Mouse (Mus musculus) midbrain, embryonic 14.5 days (tissue): ENCODE results near the gene Nprl3. TPM values are rescaled to one million over a fixed set of nuclear protein-coding genes. Genes with fewer than 3 reads are reported as not detected.
"Not testable (repeated sequence)": the region's sequence is repeated elsewhere in the genome, so short reads cannot be mapped to it uniquely, and the experiment has no call there.

ENCODE experiments used
- ATAC-seq: fragments of 200-750 bp; cut with Nextera tagmentation; 2 replicates; pipeline ENCODE4 v1.8.0; 2017; ENCODE audit warnings: moderate number of reproducible peaks, moderate library complexity; ENCODE audit not compliant: low FRiP score, low TSS enrichment
- DNase-seq: peaks from one replicate; pipeline ENCODE4 v3.0.0-alpha.2; 2015
- H3K27ac ChIP-seq: fragments of 300-500 bp; sonication (generic); replicated peaks from 2 replicates; pipeline ENCODE4 v1.5.1; 2014; ENCODE audit warnings: mild to moderate bottlenecking, low read depth, low read length, moderate library complexity
- H3K27me3 ChIP-seq: fragments of 300-500 bp; sonication (generic); 2 replicates; pipeline ENCODE4 v1.6.1; 2014; ENCODE audit warnings: low read length, control low read depth, mixed read lengths; ENCODE audit not compliant: control insufficient read depth, insufficient read depth
- H3K36me3 ChIP-seq: fragments of 300-500 bp; sonication (generic); 2 replicates; pipeline ENCODE4 v1.6.1; 2014; ENCODE audit warnings: low read length, control low read depth; ENCODE audit not compliant: control insufficient read depth, insufficient read depth
- H3K4me1 ChIP-seq: fragments of 300-500 bp; sonication (generic); 2 replicates; pipeline ENCODE4 v1.6.1; 2014; ENCODE audit warnings: mild to moderate bottlenecking, antibody characterized with exemption, low read length, control low read depth; ENCODE audit not compliant: control insufficient read depth, insufficient read depth
- H3K4me2 ChIP-seq: fragments of 300-500 bp; sonication (generic); 2 replicates; pipeline ENCODE4 v1.6.1; 2014; ENCODE audit warnings: mild to moderate bottlenecking, low read length, moderate library complexity
- H3K4me3 ChIP-seq: fragments of 300-500 bp; sonication (generic); replicated peaks from 2 replicates; pipeline ENCODE4 v1.5.1; 2014; ENCODE audit warnings: low read depth, low read length
- H3K9ac ChIP-seq: fragments of 300-500 bp; sonication (generic); replicated peaks from 2 replicates; pipeline ENCODE4 v1.6.1; 2014; ENCODE audit warnings: mild to moderate bottlenecking, low read length, moderate library complexity
- H3K9me3 ChIP-seq: fragments of 300-500 bp; sonication (generic); 2 replicates; pipeline ENCODE4 v1.6.1; 2016; ENCODE audit warnings: low read length, control low read depth, mixed read lengths; ENCODE audit not compliant: control insufficient read depth
- WGBS: fragments of 180-500 bp; shearing (Covaris S2); extraction: QIAGEN DNeasy Blood & Tissue Kit; methylation state at CpG from one replicate; pipeline ENCODE4 v1.1.7; 2014; 5-methylcytosine and 5-hydroxymethylcytosine counted together
- polyA plus RNA-seq: library from polyadenylated mRNA; unstranded; fragments of >200 nt; fragmentation: Nextera tagmentation; extraction: Ambion mirVana; gene quantifications from 2 replicates; pipeline ENCODE4 v1.2.1, GENCODE M21; 2014

The Nprl3 gene
- polyA plus RNA-seq, 1 experiment from 2014 or later: 36.9 TPM

GRCm38 (mm10) chr11:32215372-32216162 is 51.9 kb downstream of the Nprl3 start:
- H3K27ac ChIP-seq: no peak overlapping the region
- 0 out of 2 replicates have a peak, but pooled peaks cover 6% of the 10 kb centered on the region for H3K36me3 ChIP-seq
- DNase-seq: no peak
- no peak for ATAC-seq
- no peaks in the 10 kb centered on the region for H3K9me3 ChIP-seq
- H3K27me3 ChIP-seq: no peaks in the 10 kb centered on the region
- no peaks in the 10 kb centered on the region for H3K4me1 ChIP-seq
- H3K9ac ChIP-seq: no peak overlapping the region
- 96% methylated on average over 18 of the region's 18 CpGs for WGBS
- H3K4me2 ChIP-seq: no peak overlapping the region
- no peak overlapping the region for H3K4me3 ChIP-seq

DNA sequence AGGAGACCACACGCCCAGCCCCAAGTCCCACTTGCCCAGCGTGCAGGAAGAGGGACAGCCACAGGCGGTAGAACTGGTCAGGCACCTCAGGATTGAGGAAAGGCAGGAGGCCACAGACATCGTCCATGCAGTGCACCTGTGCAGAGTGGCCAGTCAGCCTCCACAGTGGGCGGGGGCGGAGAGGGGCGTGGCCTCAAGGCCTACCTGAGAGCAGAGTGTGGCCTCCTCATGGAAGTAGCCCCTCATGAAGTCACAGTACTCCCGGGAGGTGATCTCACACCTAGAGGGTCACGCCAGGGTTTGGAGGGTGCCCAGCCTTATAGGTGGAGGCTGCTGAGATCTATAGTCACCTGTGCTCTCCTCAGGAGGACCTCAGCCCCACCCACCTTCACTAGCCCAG is 56.9 kb downstream of the Nprl3 start:
- DNase-seq (no peak), ATAC-seq (no peak)
- peaks cover 4% of the 10 kb centered on the region for H3K4me1 ChIP-seq
- no peaks in the 10 kb centered on the region for H3K9me3 ChIP-seq
- peaks cover 33% of the 10 kb centered on the region for H3K36me3 ChIP-seq
- no peak overlapping the region for H3K9ac ChIP-seq
- WGBS: 91% methylated on average over 9 of the region's 9 CpGs
- no peak overlapping the region for H3K4me3 ChIP-seq
- no peaks in the 10 kb centered on the region for H3K27me3 ChIP-seq
- no peak overlapping the region for H3K4me2 ChIP-seq
- no peak overlapping the region for H3K27ac ChIP-seq

DNA sequence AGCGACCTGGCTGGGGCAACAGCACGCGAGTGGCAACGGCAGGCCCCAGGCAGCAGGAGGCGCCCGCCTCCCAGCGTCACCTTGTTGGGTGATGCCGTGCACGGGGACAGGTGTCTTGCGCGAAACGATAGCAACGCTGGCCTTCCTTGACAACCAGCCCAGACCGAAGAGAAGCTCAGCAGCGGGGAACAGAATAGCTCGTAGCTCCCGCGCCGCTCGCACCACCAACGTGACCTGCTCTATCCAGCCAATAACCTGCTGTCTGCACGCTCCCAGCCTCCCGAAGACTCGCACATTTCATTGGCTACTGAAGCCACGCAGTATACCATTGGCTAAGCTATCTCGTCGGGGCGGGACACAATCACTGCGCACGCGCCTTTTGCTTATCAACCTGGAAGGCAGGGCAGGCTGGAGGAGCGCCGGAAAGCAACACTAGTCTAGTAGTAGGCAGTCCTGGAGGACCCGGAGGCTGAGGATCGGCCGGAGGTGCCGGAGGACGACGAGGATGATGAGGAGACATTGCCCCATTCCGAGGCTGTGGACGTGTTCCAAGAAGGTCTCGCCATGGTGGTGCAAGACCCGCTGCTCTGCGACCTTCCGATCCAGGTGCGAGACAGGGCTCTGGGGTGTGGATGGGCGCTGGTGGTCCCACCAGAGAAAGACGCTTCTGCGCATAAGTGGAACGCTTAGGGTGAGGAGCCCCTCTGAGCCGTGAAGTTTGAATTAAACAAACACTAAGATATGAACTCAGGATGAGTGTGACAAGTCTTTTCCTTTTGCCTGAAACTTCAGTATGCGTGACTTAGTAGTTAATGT is 62.2 kb downstream of the Nprl3 start, which contains the start of gene Snrnp25:
Snrnp25 (plus strand) TSS at position 358 of the 816 bp plus-strand sequence.
- H3K27ac ChIP-seq: peak within 1 kb of the TSS; percentile 52; the same call in 1 of the 2 replicates
- peak; percentile 100 for ATAC-seq
- H3K4me2 ChIP-seq: peak within 1 kb of the TSS; percentile 73
- H3K9me3 ChIP-seq: no peaks in the 10 kb centered on the region
- peak; percentile 99 for DNase-seq
- under 1% methylated on average over 52 of the region's 52 CpGs for WGBS
- H3K4me1 ChIP-seq: peaks cover 7% of the 10 kb centered on the region
- peak within 1 kb of the TSS; percentile 72 for H3K9ac ChIP-seq
- H3K4me3 ChIP-seq: peak within 1 kb of the TSS; percentile 61
- H3K36me3 ChIP-seq: peaks cover 25% of the 10 kb centered on the region
- no peaks in the 10 kb centered on the region for H3K27me3 ChIP-seq

DNA sequence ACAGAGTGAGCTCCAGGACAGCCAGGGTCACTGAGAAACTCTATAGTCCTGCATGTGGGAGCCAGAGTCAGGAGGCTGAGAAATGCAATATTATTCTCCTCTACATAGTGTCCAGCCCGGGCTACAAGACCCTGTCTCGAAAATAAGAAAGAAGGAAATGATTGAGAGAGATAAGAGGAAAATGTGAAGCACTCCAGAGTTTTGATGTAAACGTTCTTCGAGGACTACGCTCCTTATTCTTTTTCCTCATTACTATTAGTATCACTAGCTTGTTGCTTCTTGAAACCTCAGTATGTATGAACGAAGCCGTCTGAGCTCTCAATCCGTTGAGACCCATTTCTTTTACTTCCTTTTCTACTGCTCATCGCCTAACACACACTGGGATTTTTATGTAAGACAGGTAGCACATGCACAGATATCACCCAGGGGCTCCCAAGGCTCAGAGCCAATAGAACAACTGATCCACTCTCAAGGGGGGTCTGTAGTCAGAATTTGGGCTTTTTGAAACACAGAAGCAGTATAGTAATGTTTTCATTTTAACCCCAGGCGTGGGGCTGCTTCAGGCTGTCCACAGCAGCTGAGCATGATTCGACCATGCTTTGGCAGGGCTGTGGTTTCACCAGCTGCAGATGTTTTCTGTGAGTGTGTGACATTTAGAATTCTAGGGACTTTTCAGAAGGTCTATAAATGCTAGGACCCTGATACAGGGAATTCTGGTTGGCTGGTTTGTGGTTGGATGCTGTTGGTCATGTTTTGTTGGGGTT is 65.4 kb downstream of the Nprl3 start:
- Histone ChIP-seq H3K4me1 (peaks cover 7% of the 10 kb centered on the region), H3K27me3 (no peaks in the 10 kb centered on the region), H3K4me3 (no peak overlapping the region), H3K36me3 (no peaks in the 10 kb centered on the region), H3K9ac (no peak overlapping the region), H3K27ac (no peak overlapping the region), H3K4me2 (no peak overlapping the region), H3K9me3 (no peaks in the 10 kb centered on the region)
- ATAC-seq (no peak), DNase-seq (no peak)
- 84% methylated on average over 11 of the region's 11 CpGs for WGBS

DNA sequence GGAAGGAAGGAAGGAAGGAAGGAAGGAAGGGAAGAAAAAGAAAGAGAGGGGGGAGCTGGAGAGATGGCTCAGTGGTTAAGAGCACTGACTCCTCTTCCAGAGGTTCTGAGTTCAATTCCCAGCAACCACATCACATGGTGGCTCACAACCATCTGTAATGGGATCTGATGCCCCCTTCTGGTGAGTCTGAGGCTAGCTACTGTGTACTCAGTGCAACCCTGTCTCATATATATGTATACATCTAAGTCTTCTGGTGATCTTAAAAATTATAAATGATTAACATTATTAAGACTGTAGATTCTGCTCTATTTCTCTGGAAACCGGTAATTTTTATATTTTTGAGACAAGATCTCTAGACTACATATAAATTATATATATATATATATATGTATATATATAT is 66.5 kb downstream of the Nprl3 start:
- not testable (repeated sequence) for H3K27ac ChIP-seq, H3K9me3 ChIP-seq, H3K36me3 ChIP-seq, H3K9ac ChIP-seq, DNase-seq, ATAC-seq, H3K27me3 ChIP-seq, H3K4me3 ChIP-seq, H3K4me1 ChIP-seq, H3K4me2 ChIP-seq
- WGBS: 60% methylated on average over 1 of the region's 1 CpGs

- H3K4me2 ChIP-seq: no peak within 1 kb of the TSS
- H3K27ac ChIP-seq: no peak within 1 kb of the TSS
- H3K4me1 ChIP-seq: no peaks in the 10 kb centered on the region
- WGBS: 73% methylated on average over 10 of the region's 10 CpGs
- H3K4me3 ChIP-seq: no peak within 1 kb of the TSS
- no peak within 1 kb of the TSS for H3K9ac ChIP-seq
- ATAC-seq (no peak), DNase-seq (no peak)
- no peaks in the 10 kb centered on the region for H3K36me3 ChIP-seq
- no peaks in the 10 kb centered on the region for H3K9me3 ChIP-seq
- no peaks in the 10 kb centered on the region for H3K27me3 ChIP-seq
Measured at GRCm38 (mm10) chr11:32200075-32200601, 67.4 kb downstream of the Nprl3 start, which contains the start of gene Il9r. Il9r (minus strand) TSS chr11:32200279.

- no peak overlapping the region for H3K27ac ChIP-seq
- no peak overlapping the region for H3K9ac ChIP-seq
- no peaks in the 10 kb centered on the region for H3K9me3 ChIP-seq
- WGBS: 44% methylated on average over 6 of the region's 6 CpGs
- no peak overlapping the region for H3K4me2 ChIP-seq
- H3K4me1 ChIP-seq: no peaks in the 10 kb centered on the region
- no peak for DNase-seq
- no peaks in the 10 kb centered on the region for H3K36me3 ChIP-seq
- H3K4me3 ChIP-seq: no peak overlapping the region
- no peak for ATAC-seq
- no peaks in the 10 kb centered on the region for H3K27me3 ChIP-seq
Measured at GRCm38 (mm10) chr11:32199230-32199629, 68.3 kb downstream of the Nprl3 start.

DNA sequence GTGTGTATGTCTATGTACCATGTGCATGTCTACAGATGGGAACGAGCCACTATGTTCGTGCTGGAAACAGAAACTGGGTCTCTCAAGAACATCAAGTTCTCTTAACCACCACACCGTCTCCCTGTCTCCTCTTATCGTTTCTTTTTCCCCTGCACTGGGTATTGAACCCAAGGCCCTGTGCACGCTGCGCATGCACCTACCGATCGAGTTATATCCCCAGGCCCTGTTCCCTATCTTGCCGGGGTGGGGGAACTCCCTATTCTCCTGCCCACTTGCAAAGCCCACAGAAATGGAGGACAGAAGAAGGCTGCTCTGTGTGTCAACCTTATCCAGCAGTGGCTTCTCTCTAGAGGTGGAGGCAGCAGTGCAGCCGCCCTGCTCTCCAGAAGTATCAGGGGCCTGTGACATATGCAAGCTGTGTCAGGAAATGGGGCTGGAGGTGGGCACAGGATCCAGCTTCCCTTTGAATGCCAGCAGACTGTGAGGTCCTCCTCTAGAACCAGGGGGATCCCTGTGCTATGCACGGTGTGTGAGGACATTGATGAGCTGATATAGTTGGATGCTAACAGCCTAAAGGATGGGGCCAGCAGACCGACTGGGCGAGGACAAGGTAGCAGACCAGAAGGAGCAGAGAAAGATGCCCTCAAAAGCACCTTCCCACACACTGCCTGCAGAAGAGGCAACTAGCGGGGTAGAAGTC is 69.1 kb downstream of the Nprl3 start:
- DNase-seq: no peak

More for the DNA sequence above, 69.1 kb downstream of the Nprl3 start:
- WGBS: 73% methylated on average over 14 of the region's 14 CpGs
- no peak overlapping the region for H3K9ac ChIP-seq
- no peak overlapping the region for H3K4me3 ChIP-seq
- H3K4me1 ChIP-seq: no peaks in the 10 kb centered on the region
- no peaks in the 10 kb centered on the region for H3K27me3 ChIP-seq
- no peaks in the 10 kb centered on the region for H3K9me3 ChIP-seq
- no peak for ATAC-seq
- H3K4me2 ChIP-seq: no peak overlapping the region
- H3K27ac ChIP-seq: no peak overlapping the region
- H3K36me3 ChIP-seq: no peaks in the 10 kb centered on the region
